Mouse (Mus musculus) E14TG2a.4 (cell line): Measurements from ENCODE around the gene Timp2.

ENCODE experiments used
- CTCF ChIP-seq: conservative IDR thresholded peaks from 2 replicates; pipeline ENCODE4 v1.5.1; 2014; ENCODE audit warnings: low read length
- NANOG ChIP-seq: IDR thresholded peaks from 2 replicates; pipeline ENCODE4 v1.6.1; 2014; ENCODE audit warnings: borderline replicate concordance, low read length, mixed read lengths
- POU5F1 ChIP-seq: IDR thresholded peaks from 2 replicates; pipeline ENCODE4 v1.6.1; 2014; ENCODE audit warnings: low read length, borderline replicate concordance

- TF ChIP-seq CTCF (no peak), NANOG (no peak), POU5F1 (no peak)
Observed at GRCm38 (mm10) chr11:118289562-118289961, 66.0 kb downstream of the Timp2 start.
